Mouse (Mus musculus) limb, embryonic 10.5 days (tissue): ENCODE data around the gene Pcna. TPM values are rescaled to one million over a fixed set of nuclear protein-coding genes. Genes with fewer than 3 reads are reported as not detected.
"Not testable (repeated sequence)": the region's sequence is repeated elsewhere in the genome, so short reads cannot be mapped to it uniquely, and the experiment has no call there.

Experiments used
- DNase-seq: peaks from one replicate; pipeline ENCODE4 v3.0.0-alpha.2; 2017; ENCODE audit warnings: low spot score
- H3K27ac ChIP-seq: fragments of 300-500 bp; sonication (generic); 2 replicates; pipeline ENCODE4 v1.5.1; 2016; ENCODE audit warnings: mild to moderate bottlenecking
- H3K27me3 ChIP-seq: fragments of 300-500 bp; sonication (generic); 2 replicates; pipeline ENCODE4 v1.6.1; 2016; ENCODE audit warnings: low read depth, mild to moderate bottlenecking; ENCODE audit not compliant: poor library complexity, severe bottlenecking
- H3K36me3 ChIP-seq: fragments of 300-500 bp; sonication (generic); 2 replicates; pipeline ENCODE4 v1.6.1; 2016; ENCODE audit warnings: mild to moderate bottlenecking, moderate library complexity
- H3K4me1 ChIP-seq: fragments of 300-500 bp; sonication (generic); 2 replicates; pipeline ENCODE4 v1.6.1; 2016
- H3K4me3 ChIP-seq: fragments of 300-500 bp; sonication (generic); 2 replicates; pipeline ENCODE4 v1.5.1; 2016; ENCODE audit warnings: mild to moderate bottlenecking, moderate library complexity
- H3K9me3 ChIP-seq: fragments of 300-500 bp; sonication (generic); replicated peaks from 2 replicates; pipeline ENCODE4 v1.6.1; 2016; ENCODE audit warnings: mild to moderate bottlenecking
- WGBS: fragments of 180-500 bp; shearing (Covaris S2); methylation state at CpG from one replicate; pipeline ENCODE4 v1.1.7; 2016; 5-methylcytosine and 5-hydroxymethylcytosine counted together
- polyA plus RNA-seq: library from polyadenylated mRNA; unstranded; fragments of >200 nt; fragmentation: Nextera tagmentation; extraction: Ambion mirVana; gene quantifications from 2 replicates; pipeline ENCODE4 v1.2.1, GENCODE M21; 2016

Gene Pcna
- polyA plus RNA-seq, 1 experiment from 2014 or later = 401 TPM

- Histone ChIP-seq H3K27ac (no peak overlapping the region), H3K9me3 (no peaks in the 10 kb centered on the region), H3K4me3 (no peak overlapping the region), H3K27me3 (no peaks in the 10 kb centered on the region), H3K36me3 (peaks cover 48% of the 10 kb centered on the region), H3K4me1 (peaks cover 8% of the 10 kb centered on the region)
- 90% methylated on average over 3 of the region's 3 CpGs for WGBS
- DNase-seq = no peak
Measured at GRCm38 (mm10) chr2:132243370-132243769, 9.7 kb downstream of the Pcna start.

- H3K27me3 ChIP-seq, H3K4me1 ChIP-seq, H3K4me3 ChIP-seq, H3K27ac ChIP-seq, H3K9me3 ChIP-seq: not testable (repeated sequence)
- WGBS = 38% methylated on average over 10 of the region's 10 CpGs
- peaks cover 38% of the 10 kb centered on the region for H3K36me3 ChIP-seq
- peak; percentile 61 for DNase-seq
Measured at GRCm38 (mm10) chr2:132240457-132240856, 12.7 kb downstream of the Pcna start.

GRCm38 (mm10) chr2:132239434-132239833, 13.7 kb downstream of the Pcna start:
- H3K36me3 ChIP-seq = peaks cover 30% of the 10 kb centered on the region
- H3K27ac ChIP-seq, H3K27me3 ChIP-seq, H3K4me1 ChIP-seq, H3K9me3 ChIP-seq, H3K4me3 ChIP-seq, DNase-seq: not testable (repeated sequence)
- WGBS = 88% methylated on average over 3 of the region's 3 CpGs

GRCm38 (mm10) chr2:132235975-132236374, 17.1 kb downstream of the Pcna start:
- no peak for DNase-seq
- H3K9me3 ChIP-seq = no peaks in the 10 kb centered on the region
- no peak overlapping the region for H3K4me3 ChIP-seq
- no peak overlapping the region for H3K27ac ChIP-seq
- H3K4me1 ChIP-seq = peaks cover 4% of the 10 kb centered on the region; the same call in 1 of the 2 replicates
- H3K27me3 ChIP-seq = no peaks in the 10 kb centered on the region
- WGBS = 81% methylated on average over 7 of the region's 7 CpGs
- H3K36me3 ChIP-seq = no peaks in the 10 kb centered on the region

GRCm38 (mm10) chr2:132235291-132235690, 17.8 kb downstream of the Pcna start:
- Histone ChIP-seq H3K27ac (no peak overlapping the region), H3K4me3 (no peak overlapping the region), H3K4me1 (peaks cover 4% of the 10 kb centered on the region; the same call in 1 of the 2 replicates), H3K27me3 (no peaks in the 10 kb centered on the region), H3K9me3 (no peaks in the 10 kb centered on the region), H3K36me3 (no peaks in the 10 kb centered on the region)
- DNase-seq = no peak
- WGBS = 44% methylated on average over 2 of the region's 2 CpGs

GRCm38 (mm10) chr2:132233985-132234765, 18.9 kb downstream of the Pcna start:
- Histone ChIP-seq H3K27ac (no peak overlapping the region), H3K4me3 (no peak overlapping the region), H3K36me3 (no peaks in the 10 kb centered on the region), H3K27me3 (no peaks in the 10 kb centered on the region), H3K9me3 (no peaks in the 10 kb centered on the region), H3K4me1 (peaks cover 4% of the 10 kb centered on the region; the same call in 1 of the 2 replicates)
- 65% methylated on average over 16 of the region's 16 CpGs for WGBS
- no peak for DNase-seq

GRCm38 (mm10) chr2:132232413-132232945, 20.6 kb downstream of the Pcna start:
- H3K36me3 ChIP-seq = no peaks in the 10 kb centered on the region
- H3K4me1 ChIP-seq = peaks cover 4% of the 10 kb centered on the region; the same call in 1 of the 2 replicates
- WGBS = 90% methylated on average over 3 of the region's 3 CpGs
- H3K4me3 ChIP-seq = no peak overlapping the region
- no peaks in the 10 kb centered on the region for H3K9me3 ChIP-seq
- H3K27me3 ChIP-seq = no peaks in the 10 kb centered on the region
- DNase-seq = no peak
- no peak overlapping the region for H3K27ac ChIP-seq

GRCm38 (mm10) chr2:132224359-132224758, 28.8 kb downstream of the Pcna start:
- Histone ChIP-seq H3K4me1 (no peaks in the 10 kb centered on the region), H3K9me3 (no peaks in the 10 kb centered on the region), H3K27me3 (no peaks in the 10 kb centered on the region), H3K36me3 (no peaks in the 10 kb centered on the region), H3K27ac (no peak overlapping the region), H3K4me3 (no peak overlapping the region)
- no peak for DNase-seq
- WGBS = 88% methylated on average over 4 of the region's 4 CpGs

- H3K9me3 ChIP-seq = no peaks in the 10 kb centered on the region
- H3K36me3 ChIP-seq = no peaks in the 10 kb centered on the region
- H3K27me3 ChIP-seq = no peaks in the 10 kb centered on the region
- WGBS = 74% methylated on average over 11 of the region's 11 CpGs
- H3K4me1 ChIP-seq = no peaks in the 10 kb centered on the region
- no peak overlapping the region for H3K27ac ChIP-seq
- no peak overlapping the region for H3K4me3 ChIP-seq
- no peak for DNase-seq
Measured at GRCm38 (mm10) chr2:132221611-132222073, 31.5 kb downstream of the Pcna start.

- DNase-seq = no peak
- H3K4me3 ChIP-seq = no peak overlapping the region
- H3K27me3 ChIP-seq = no peaks in the 10 kb centered on the region
- no peaks in the 10 kb centered on the region for H3K36me3 ChIP-seq
- H3K4me1 ChIP-seq = no peaks in the 10 kb centered on the region
- H3K9me3 ChIP-seq = no peaks in the 10 kb centered on the region
- WGBS = 90% methylated on average over 5 of the region's 5 CpGs
- H3K27ac ChIP-seq = no peak overlapping the region
Measured at GRCm38 (mm10) chr2:132211995-132212656, 41.0 kb downstream of the Pcna start.

- Histone ChIP-seq H3K4me3 (no peak overlapping the region), H3K9me3 (no peaks in the 10 kb centered on the region), H3K36me3 (no peaks in the 10 kb centered on the region), H3K27me3 (no peaks in the 10 kb centered on the region), H3K27ac (no peak overlapping the region), H3K4me1 (no peaks in the 10 kb centered on the region)
- DNase-seq = no peak
- WGBS = 91% methylated on average over 9 of the region's 9 CpGs
Measured at GRCm38 (mm10) chr2:132210806-132211312, 42.3 kb downstream of the Pcna start.

- H3K9me3 ChIP-seq = no peaks in the 10 kb centered on the region
- H3K4me1 ChIP-seq = no peaks in the 10 kb centered on the region
- H3K27ac ChIP-seq = no peak overlapping the region
- no peaks in the 10 kb centered on the region for H3K36me3 ChIP-seq
- H3K27me3 ChIP-seq = no peaks in the 10 kb centered on the region
- 91% methylated on average over 8 of the region's 8 CpGs for WGBS
- H3K4me3 ChIP-seq = no peak overlapping the region
- no peak for DNase-seq
Measured at GRCm38 (mm10) chr2:132208246-132208881, 44.8 kb downstream of the Pcna start.
